Mouse (Mus musculus): ENCODE data around the gene Gsx1.

Gene Gsx1

DNA sequence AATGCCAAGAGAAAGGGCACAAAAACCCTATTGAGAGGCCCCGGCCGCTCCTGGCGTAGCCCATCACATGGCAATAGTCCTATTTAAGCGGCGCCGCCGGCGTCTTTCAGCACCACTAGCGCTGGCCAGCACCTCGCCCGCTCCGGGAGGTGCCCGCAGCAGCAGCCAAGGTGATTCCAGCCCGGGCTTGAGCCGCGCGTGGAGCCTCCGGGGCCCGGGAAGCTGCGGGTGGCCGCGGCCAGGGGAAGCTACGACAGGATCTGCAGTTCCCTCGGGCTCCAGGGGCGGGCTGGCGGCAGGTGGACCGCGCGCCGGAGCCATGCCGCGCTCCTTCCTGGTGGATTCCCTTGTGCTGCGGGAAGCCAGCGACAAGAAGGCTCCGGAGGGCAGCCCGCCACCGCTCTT, at the start of gene Gsx1:
Gene Gsx1, plus strand, starts transcription at position 126 of the 405 bp plus-strand sequence.
- in situ Hi-C loops (cut with MboI), result no loop called here

DNA sequence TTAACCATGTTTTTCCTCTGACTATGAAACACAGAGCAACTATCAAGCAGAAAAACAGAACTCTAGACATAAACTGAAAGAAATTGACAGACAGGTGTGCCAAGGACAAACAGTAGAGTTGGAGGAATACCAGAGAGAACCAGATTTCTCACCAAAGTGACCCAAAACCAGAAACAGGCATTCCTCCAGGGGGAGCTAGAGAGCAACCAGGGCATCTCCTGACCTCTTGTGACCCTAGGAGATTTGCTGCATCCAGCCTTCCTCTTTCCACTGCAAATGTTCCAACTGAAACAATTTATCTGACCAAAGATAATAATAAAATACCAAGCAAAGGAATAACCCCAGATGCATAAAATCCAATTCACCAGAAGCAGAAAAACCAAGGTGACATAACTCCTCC, 41.2 kb upstream of the Gsx1 start:
- in situ Hi-C loops (cut with MboI), result no loop called here

DNA sequence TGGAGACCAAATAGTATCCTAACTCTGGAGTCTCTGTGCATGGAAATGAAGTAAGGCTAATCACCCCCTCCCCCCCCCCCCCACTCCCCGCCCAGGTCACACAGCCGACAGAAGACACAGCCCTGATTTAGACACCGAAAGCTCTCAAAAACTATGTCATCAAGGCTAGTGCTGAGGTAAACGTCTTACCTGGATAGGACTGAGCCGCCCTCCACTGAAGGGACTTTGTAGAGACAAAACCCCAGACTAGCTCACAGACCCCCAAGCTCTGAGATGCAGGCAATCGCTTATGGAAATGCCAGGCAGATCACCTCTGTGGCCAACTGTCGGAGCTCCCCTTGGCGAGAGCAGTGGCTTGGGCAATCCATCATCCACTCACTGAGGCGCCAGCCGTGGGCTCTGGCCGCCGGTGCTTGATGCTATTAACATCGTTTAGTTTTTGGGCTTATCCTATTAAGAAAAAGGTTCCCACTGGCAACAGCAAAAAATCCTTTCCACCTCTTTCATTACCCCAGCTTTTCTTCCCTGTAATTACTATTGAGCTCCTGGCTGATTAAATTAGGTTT, 33.6 kb upstream of the Gsx1 start:
- in situ Hi-C loops (cut with MboI), result no loop called here

DNA sequence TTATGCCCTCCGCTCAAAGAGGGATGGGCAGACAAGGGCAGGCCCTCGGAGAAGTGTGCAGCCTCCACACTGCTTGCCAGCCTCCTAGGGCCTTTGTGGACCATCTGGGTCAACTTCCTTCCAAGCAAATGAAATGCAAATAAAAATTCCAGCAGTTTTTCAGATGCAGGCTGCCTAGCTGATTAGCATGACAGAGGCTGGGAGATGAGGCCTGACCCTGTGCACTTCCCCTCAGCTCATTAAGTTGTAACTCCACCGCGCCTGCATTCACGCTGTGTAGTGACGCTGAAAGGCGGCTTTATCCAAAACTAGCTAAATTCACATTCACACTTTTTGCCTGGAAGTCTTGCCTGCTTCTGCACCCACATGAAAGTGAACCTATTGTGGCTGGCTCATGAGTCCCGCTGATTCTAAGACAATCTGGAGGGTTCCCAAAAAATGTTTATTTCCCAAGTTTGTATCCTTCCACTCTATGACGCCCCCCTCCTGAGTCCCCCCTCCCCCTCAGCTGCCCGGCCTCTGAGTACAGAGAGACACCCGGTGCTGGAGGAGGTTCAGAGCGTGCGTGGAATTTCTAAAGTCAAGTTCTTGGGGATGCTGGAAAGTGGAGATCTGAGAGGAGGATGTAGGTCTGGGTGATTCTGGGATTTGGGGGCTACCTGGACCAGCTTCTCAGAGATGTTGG, 32.9 kb upstream of the Gsx1 start:
- in situ Hi-C loops (cut with MboI), result no loop called here

DNA sequence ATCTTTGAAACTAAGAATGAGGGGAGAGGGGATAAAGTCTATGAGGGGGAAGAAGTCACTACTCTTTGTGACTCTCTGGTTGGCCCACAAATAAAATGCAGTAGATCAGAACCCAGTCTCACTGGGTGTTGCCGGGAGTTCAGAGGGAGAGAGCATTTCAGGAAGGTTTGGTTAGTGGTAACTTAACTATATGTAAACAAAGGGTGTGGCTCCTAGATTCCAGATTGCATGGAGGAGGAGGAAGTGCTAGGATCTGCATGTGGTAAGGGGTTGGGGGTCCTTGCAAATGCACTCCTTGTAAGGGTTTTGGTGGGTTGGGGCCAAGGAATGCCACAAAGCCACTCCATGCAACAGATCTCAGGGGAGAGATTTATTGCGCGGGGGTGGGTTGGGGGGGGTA, 32.1 kb upstream of the Gsx1 start:
- in situ Hi-C loops (cut with MboI), result no loop called here

DNA sequence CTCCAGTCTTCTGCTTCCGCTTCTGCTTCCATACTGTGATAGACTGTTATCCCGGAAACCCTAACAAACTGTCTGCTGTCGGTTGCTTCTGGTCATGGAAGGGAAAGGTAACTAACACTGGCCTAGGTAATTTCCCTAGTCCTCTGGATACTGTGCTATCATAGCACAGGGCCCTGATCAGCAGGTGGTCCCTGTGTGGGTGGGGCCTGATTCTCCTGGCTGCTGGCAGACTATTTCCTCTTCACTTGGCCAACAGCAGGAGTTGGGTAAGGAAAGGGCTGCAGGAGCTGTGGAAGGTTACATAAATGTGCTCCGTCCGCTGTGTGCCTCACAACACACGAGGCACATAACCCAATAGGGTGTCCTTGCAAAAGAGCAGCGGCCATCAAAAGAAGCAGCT, 31.1 kb upstream of the Gsx1 start:
- in situ Hi-C loops (cut with MboI), result no loop called here

DNA sequence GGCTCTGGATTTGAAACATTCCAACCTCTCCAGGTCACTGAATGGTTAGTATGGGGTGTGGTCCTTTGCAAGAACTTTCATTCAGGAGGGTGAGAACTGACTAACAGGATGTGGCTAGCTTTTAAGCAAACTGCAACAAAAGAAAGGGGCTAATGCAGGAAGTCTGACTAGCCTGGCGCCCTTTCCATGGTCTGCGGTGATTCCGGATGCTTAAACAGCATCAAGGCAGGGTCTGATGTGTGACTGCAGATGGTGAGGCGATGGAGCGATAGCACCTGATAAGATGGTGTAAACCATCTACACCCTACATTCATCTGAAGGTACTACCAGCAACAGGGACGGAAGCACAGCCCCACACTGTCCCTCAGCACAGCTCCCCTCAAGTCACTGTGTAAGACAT, 29.2 kb upstream of the Gsx1 start:
- in situ Hi-C loops (cut with MboI), result no loop called here

DNA sequence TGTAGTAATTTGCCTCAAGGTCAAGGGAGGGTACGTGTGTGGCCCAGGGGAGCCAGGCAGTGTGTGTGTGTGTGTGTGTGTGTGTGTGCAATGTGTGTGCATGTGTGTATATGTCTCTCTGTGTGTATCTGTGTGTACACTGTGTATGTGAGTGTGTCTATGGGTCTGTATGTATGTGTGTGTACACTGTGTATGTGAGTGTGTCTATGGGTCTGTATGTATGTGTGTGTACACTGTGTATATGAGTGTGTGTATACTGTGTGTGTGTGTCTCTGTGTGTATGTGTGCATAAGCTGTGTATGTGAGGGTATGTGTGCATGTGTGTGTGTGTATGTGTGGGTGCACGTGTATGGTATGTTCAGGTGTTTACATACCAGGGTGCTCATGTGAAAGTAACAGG, 28.7 kb upstream of the Gsx1 start:
- in situ Hi-C loops (cut with MboI), result no loop called here

DNA sequence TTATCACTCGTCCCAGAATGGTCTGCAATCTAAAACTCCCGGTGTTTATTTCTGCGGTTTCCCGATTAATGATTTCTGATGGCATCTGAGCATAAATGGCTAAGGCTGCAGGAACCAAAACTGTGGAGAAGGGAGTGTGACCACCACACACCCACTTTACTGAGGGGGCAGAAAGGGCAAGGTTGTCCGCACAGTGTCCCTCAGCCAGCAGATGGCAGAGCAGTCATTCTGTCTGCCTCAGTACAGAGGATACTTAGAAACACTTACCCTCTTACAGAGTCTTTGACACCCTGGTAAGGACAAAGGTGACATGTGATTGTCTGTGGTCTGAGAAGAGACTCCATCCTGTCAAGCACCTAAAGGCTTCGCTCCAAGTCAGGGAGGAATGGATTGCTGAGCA, 23.4 kb upstream of the Gsx1 start:
- in situ Hi-C loops (cut with MboI), result no loop called here

DNA sequence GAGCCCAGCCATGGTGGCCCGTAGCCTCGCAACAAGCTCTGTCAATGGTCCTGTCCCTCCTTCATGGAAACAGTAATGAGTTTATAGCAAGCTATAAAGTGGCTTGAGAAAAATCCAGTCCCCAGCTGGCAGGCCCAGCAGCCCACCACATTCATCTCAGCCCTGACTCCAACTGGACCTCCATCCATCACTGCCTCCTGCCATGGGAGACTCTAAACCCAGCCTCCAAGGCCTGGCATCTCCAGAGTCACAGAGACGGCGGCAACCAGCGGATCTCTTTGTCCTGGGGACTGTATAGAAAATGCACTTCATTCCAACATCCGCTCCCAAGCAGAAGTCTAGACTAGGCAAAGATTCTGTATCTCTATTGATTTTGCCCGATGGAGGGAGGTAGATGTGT, 18.4 kb upstream of the Gsx1 start:
- in situ Hi-C loops (cut with MboI), result no loop called here

DNA sequence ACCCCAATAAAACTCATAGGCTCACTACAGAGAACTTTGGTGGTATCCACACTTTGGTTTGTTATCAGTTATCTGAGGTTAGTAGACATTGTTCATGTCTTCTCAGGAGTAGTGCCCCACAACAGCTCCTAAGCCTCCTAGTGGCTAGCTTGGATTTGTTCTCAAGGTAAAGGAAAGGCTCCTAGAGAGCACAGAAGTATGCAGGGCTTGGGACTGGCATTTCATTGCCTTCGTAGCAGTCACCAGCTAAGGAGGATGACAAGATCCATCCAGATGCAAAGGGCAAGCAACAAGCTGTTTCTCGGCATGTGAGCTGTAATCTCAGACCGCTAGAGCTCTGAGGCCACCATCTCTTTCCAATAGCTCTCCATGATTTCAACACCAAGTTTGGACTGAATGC, 14.4 kb upstream of the Gsx1 start:
- in situ Hi-C loops (cut with MboI), result no loop called here

DNA sequence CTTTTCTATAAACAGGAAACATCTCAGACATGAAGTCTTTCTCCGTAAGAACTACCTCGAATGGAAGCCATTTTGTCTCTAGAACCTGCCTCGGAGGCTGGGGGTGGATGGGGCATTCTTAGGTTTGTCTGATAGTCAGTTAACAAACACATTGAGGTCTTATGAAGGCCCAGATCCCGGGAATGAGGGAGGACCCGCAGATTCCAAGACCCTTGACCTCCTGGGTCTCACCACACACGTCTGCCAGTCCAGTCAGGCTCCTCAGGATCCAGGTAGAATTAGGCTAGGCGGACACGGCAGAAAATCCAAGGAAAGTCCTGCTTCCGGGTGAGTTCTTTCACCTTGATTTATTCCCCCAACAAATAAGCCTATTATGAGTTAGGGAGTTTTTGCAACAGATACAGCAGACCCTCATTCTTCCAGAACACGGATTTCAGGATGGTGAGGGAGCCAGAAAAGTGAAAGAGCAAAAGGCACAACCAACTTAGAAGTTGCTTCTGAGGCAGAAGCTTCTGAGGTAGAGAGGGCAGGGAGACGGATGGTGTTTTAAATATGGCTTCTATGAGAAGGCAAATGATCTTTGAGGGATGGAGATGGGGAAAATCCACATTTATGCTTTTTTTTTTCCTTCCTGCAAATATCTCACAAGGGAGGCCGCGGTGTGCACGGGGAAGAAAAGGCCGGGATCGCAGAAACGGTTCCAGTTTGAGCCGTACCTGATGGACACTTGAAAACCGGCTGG, 3.2 kb upstream of the Gsx1 start:
- in situ Hi-C loops (cut with MboI), result no loop called here

DNA sequence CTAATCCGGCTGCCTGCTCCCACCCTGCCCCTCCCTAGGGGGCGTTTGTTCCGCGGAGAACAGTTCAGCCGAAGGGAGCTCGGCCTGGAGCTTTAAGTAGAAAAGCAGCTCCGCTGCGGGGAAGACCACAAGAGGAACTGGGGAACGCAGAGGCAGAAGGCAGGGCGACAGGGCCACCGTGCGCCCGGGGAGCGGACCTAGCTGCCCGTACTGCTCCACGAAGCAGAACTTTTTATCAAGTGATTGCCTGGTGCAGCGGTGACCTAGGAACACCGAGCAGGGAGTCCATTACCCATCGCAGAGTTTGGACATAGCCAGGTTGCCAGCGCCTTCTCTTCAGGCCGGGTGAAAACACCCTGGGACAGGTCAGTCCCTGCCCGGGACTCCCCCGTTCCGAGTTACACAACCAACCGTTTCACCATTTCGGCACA, 2.5 kb upstream of the Gsx1 start:
- in situ Hi-C loops (cut with MboI), result no loop called here

DNA sequence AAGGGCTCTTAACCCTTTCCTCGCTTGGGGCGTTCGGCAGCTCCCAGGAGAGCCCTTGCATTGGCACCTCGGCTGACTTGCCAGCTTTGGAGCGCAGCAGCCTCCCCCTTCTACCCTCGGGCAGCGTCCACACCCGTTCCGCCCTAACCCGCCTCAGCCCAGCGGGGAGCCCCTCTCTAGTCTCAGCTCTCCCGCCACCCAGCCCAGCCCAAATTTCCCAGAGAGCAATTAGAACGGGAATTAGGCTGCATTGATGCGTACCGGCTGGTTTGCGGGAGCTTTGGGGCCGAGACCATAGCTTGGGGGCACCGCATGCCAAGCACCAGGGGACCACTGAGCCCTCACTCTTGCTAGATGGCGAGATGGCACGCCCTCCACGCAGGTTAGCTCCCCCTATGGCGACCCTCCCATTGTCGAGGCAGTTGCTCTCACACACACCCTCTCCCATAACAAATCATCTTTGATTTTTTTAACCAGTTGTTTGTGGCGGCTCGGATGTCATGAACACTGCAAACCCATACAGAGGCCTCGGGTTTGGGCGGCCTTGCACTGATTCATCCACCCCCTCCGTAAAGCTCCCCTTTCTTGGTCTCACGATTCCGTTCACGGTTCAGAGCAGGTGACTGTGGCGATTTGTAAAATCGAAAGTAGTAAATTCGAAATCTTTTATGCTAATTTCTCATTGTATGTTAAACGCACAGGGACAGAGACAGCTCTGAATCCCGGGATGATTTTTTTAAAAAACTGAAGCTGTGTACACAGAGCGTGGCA, 1.5 kb upstream of the Gsx1 start:
- in situ Hi-C loops (cut with MboI), result no loop called here

DNA sequence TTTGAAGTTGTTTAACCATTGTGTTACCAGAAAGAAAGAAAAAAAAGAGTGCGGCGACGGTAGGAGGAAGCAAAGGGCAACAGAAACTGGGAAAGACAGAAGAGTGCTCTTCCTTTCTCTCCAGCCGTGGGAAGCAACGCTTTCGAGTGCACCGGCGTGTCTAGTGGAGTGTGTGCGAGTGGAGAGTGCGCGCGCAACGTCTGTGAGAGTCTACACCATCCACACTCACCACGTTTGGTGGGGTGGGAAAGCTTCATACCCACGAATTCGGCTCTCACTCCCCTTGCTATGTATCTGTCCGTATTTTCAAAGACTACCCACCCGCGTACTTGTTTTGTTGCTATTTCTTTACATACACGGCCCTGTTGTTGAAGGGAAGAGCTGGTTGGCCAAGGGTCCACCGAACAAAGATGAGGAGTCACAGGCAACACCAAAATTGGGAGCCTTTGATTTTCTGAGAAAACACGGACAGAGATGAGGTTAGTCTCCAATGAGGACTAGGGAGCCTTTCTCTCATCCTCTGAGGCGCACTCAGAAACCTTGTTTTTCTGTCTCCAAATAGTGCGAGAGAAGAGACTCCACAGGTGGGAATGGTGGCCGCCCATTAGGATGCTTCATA, 835 bp upstream of the Gsx1 start:
- in situ Hi-C loops (cut with MboI), result no loop called here

DNA sequence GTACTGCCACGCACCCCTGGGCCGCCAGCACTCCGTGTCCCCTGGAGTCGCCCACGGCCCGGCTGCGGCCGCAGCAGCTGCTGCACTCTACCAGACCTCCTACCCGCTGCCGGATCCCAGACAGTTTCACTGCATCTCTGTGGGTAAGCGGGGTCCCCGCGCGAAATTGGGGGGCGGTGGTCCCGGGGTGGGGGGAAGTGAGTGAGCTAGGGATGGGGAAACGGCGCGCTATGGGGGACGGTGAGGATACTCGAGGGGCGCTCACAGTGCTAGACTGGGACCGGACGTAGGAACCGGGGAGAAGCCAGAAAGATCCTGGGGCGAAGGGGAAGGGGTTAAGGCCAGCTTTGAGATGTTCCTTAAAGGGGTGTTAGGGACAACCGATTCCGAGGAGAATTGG, 660 bp downstream of the Gsx1 start:
- in situ Hi-C loops (cut with MboI), result no loop called here

DNA sequence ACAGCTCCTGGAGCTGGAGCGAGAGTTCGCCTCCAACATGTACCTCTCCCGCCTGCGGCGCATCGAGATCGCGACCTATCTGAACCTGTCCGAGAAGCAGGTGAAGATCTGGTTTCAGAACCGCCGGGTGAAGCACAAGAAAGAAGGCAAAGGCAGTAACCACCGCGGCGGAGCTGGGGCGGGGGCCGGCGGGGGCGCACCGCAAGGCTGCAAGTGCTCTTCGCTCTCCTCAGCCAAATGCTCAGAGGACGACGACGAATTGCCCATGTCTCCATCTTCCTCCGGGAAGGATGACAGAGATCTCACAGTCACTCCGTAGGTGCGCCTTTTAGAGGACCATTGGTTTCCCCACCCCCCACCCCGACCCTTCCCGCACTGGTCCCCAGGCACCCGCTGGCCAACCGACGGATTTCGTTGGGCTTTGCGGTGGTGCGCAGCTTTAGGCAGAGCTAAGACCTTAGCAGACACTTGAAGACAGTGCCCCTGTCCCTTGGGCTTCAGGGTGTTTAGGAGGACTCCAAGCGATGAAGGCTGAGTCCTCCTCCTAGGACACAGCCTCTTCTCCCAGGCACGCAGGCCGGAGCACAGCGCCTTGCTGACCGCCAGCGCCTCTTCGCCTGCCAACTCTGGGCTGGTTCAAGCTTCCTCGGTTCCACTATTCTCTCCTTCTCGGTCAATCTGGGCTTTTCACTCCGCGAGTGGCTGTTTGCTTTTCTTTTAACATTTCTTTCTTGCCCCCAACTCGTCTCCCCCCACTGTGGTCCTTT, 1.5 kb downstream of the Gsx1 start:
- in situ Hi-C loops (cut with MboI), result no loop called here

DNA sequence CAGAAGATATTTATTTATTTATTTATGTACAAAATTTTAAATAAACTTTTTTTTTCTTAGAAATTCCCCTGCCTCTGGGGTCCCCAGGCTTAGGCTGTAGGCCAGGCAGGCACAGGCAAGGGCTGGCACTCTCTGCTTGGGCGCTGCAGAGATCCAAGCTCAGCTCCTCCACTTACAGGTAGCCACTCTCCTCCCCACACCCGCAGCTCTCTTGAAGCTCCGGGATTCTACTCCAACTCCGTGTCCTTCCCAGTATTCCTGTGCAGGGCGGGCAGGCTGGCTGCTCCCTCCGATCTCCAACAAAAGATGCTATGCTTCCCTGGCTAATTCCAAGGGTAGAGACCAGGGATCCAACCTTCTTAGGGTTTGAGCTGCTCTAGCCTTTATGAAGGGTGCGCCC, 2.4 kb downstream of the Gsx1 start:
- in situ Hi-C loops (cut with MboI), result no loop called here

DNA sequence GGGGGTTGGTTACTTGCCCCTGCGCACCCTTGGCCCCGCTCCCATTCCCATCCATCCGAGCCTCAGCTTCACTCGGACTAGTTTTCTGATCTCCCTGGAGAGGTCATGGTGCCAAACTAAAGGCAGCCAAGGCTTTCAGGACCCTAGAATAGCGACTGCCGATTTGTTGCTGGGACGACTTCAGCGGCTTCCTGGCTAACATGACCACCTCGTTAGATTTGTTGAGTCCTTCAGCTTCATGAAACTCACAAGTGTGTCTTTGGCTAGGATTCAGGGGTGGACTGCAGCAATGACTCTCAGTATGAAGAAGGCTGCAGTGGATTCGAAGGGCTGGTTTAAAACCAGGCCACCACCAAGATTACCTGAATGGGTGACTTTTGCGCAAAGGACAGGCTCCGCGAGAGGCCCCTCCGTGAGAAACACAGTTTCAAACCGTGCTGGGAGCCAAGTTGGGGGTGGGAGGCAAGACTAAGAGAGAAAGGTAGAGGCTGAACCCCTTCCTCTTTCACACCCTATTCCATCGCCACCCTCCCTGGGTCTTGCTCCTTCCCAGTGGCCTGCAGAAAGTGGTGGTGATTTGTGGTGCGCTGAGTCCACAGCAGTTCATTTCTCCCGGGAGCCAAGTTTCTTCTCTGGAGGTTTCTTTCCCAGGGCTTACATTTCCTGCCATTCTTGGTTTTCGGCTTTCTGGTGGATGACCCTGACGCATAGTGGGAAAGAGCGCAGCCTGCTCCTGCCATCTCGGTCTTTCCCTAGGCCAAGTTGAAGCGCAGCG, 3.5 kb downstream of the Gsx1 start:
- in situ Hi-C loops (cut with MboI), result no loop called here

DNA sequence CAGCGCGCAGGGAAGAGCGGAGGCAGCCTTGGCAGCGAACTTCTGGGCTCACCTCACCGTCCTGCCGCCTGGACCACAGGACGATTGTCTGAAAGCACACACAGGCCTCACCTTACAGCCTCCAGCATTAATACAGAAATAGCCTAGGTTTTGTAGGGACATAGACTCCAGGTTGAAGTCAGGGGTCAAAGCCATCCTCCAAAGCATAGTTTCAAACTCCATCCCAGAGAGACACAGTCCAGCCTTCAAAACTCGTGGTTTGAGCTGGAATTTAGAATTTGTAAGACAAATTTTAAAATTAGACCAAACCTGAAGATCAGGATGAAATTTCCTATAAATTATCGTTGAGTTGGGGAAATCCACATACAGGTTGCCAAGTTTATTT, 4.1 kb downstream of the Gsx1 start:
- in situ Hi-C loops (cut with MboI), result no loop called here

DNA sequence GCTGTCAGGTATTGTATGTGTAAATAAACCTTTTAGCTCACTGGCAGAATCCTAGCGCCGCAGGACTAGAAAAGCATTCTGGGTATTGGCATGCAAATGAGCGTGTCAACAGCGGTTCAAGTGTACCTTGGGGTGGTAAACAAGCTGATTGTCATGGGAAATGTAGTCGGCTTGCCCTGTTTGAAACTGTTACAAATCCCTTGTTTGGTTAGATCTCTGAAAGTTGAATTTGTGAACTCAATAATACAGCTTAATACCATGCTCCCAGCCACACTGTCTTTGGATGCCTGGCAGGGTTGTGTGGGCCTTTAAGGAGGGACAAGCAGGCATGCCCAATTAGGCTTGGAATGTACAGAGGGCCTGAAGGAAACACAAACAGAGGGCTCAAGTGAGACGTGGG, 16.4 kb downstream of the Gsx1 start:
- in situ Hi-C loops (cut with MboI), result no loop called here

All from mature B cell (primary cell).